Mouse (Mus musculus): ENCODE results near the gene Fitm1.

Fitm1 gene

GRCm38 (mm10) chr14:55575302-55575701 is at the start of gene Fitm1:
Gene Fitm1 (plus strand): TSS chr14:55575617.
- no peak for DNase-seq (ENCODE audit: low spot score in 2 of 2)

- no peak for DNase-seq (ENCODE audit: low spot score in 2 of 2)
These were observed 48.7 kb upstream of the Fitm1 start for GRCm38 (mm10) chr14:55526674-55527073.

DNA sequence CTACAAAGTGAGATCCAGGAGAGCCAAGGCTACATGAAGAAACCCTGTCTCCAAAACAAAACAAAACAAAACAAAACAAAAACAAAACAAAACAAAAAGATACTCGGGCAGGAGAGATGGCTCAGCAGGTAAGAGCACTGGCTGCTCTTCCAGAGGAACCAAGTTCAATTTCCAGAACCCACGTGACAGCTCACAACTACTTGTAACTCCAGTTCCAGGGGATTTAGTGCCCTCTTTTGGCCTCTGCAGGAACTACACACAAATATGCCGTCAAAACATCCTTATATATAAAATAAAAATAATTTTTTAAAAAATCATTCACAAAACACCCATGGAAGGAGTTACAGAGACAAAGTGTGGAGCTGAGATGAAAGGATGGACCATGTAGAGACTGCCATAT is 47.5 kb upstream of the Fitm1 start:
- no peak for DNase-seq (ENCODE audit: low spot score in 2 of 2)

- DNase-seq (ENCODE audit: low spot score in 2 of 2), result no peak
These were observed 39.2 kb upstream of the Fitm1 start for GRCm38 (mm10) chr14:55536116-55536745.

DNA sequence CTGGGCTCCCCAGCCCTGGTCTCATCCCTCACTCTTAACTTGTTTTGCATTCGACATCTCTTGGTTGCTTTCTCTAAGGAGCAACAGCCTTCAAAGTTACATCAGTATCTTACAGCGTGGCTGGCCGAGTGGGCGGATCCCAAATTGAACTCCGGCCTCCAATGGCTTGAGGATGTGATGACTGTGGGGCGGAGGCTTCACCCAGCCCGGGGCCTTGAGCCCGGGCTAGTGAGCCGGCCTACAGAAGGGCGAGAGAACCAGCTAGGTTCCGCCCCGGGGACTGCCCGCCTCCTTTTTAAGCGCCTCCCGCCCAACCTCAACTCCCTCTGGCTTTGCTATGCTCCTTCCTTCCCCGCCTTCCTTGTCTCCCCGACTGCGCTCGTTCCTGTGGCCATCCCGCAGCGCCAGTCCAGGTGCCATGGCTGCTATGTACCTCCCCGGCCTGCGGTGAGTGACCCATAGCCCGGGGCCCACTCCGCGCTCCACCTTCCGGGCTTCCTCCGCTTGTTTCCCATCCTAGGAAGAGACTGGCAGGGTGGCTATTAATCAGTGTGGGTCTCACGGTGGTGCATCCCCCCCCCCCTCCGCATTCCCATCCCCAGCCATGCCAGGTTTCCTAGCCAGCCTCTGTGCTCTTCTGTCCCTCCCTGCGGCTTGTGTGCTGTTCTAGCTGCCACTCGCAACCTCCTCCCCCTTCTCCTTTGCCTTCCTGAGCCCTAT is 35.2 kb upstream of the Fitm1 start, which contains the start of gene Pck2:
Gene Pck2, plus strand, starts transcription at position 200 of the 720 bp plus-strand sequence.
- peak; percentile 89 for DNase-seq (ENCODE audit: low spot score in 2 of 2)

DNA sequence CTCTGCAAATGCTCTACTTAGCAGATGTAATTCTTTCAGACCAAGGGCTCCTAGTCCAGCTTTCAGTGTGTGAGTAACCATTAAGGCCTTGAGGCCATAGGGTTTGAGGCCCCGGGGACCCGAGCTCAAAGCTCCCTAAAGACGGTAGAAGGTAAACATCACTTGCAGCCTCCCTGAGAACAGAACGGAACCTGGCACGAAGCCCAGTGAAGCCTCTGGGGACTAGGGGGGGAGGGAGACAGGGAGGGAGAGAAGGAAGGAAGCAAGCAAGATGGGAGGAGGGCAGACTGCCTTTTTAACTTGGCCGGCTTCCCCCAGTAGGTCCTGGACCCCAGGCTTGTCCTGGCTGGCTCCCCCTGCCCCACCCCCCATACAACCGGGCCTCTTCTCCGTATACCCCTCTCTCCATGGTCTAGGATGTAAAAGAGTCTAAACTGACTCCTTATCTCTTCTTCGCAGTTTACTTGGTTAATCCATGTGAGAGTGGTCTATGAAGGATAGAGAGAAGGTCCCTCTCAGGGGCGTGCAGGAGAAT is 34.6 kb upstream of the Fitm1 start:
- DNase-seq (ENCODE audit: low spot score in 2 of 2), result peak; percentile 78 to 88

- DNase-seq (ENCODE audit: low spot score in 2 of 2), result no peak
These were observed 33.1 kb upstream of the Fitm1 start for GRCm38 (mm10) chr14:55542268-55542667.

DNA sequence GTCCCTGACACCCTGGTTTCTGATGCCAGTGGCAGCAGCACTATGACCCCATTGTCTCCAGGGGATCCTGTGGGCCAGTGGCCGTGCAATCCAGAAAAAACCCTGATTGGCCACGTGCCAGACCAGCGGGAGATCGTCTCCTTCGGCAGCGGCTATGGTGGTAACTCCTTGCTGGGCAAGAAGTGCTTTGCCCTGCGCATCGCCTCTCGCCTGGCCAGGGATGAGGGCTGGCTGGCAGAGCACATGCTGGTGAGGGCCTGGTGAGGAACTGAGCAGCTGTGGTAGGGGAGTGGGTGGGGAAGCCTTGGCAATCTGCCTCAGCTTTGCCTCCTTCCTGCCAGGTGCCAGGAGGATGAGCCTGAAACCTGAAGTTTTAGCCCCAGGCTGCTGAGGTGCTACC is 31.1 kb upstream of the Fitm1 start:
- no peak for DNase-seq (ENCODE audit: low spot score in 2 of 2)

GRCm38 (mm10) chr14:55550191-55550590 is 25.2 kb upstream of the Fitm1 start:
- DNase-seq (ENCODE audit: low spot score in 2 of 2), result no peak

- DNase-seq (ENCODE audit: low spot score in 2 of 2), result no peak
These were observed 24.1 kb upstream of the Fitm1 start for GRCm38 (mm10) chr14:55551347-55551746.

DNA sequence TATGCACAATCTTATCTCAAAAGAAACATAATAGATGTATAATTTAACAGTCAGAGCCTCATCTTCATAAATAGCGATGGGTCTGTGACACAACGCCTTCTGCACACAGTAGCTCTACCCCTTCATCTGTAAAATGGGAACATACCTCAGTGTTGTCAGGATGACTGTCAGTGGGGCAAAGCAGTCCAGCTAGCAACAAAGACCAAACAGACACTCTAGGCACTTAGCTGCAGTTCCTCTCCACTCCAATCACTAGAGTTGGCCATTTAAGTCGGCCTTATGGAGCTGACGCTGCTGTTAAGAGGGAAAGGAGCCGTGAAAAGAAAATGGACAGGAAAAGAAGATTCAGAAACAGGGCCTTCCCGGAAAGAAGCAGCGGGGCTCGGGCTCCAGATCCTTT is 23.6 kb upstream of the Fitm1 start:
- no peak for DNase-seq (ENCODE audit: low spot score in 2 of 2)

- DNase-seq (ENCODE audit: low spot score in 2 of 2), result no peak
These were observed 20.8 kb upstream of the Fitm1 start for GRCm38 (mm10) chr14:55554635-55555034.

GRCm38 (mm10) chr14:55555788-55556187 is 19.6 kb upstream of the Fitm1 start:
- DNase-seq (ENCODE audit: low spot score in 2 of 2), result no peak

GRCm38 (mm10) chr14:55557003-55557402 is 18.4 kb upstream of the Fitm1 start:
- peak; percentile 77 to 88 for DNase-seq (ENCODE audit: low spot score in 2 of 2)

DNA sequence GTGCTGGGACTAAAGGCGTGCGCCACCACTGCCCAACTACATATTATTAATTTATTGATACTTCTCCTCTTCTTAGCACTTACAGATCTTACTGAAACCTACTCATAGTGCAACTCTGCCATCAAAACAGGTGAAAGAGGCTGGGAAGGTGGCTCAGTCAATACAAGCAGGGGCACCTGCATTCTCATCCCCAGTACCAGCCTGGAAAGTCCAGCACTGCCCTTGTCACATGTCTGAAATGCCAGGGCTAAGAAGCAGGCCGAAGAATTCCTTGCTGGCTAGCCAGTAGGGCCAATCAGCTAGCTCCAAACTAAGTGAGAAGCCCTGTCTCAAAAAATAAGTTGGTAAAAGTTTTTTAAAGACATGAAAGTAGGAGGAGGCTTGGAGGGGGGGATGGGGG is 17.8 kb upstream of the Fitm1 start:
- no peak for DNase-seq (ENCODE audit: low spot score in 2 of 2)

GRCm38 (mm10) chr14:55558740-55559448 is 16.5 kb upstream of the Fitm1 start:
- DNase-seq (ENCODE audit: low spot score in 2 of 2), result no peak

- peak; percentile 85 to 87 for DNase-seq (ENCODE audit: low spot score in 2 of 2)
These were observed 15.6 kb upstream of the Fitm1 start, which contains the start of gene Dcaf11 for GRCm38 (mm10) chr14:55559799-55560201. Gene Dcaf11 (plus strand): TSS chr14:55560006.

GRCm38 (mm10) chr14:55560202-55561073 is 15.0 kb upstream of the Fitm1 start, which contains the start of gene A730061H03Rik:
Gene A730061H03Rik (minus strand): TSS chr14:55560406.
- DNase-seq (ENCODE audit: low spot score in 2 of 2), result peak; percentile 99

DNA sequence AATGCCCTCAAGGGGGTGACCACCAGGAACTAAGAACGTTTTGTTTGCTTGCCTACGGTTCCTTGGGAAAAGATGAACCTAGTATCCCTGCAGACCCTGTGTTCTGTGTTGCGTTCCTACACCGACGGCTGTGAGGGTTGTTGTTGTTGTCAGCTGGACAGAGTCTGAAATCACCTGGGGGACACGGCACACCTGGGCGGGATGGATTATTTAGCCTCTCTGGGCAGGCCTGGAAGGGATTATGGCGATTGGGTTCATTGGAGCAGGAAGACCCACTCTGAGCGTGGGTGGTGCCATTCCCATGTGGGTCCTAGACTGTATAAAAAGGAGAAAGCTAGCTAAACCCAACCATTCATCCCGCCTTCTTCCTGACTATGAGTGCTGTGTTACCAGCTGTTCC is 13.6 kb upstream of the Fitm1 start:
- DNase-seq (ENCODE audit: low spot score in 2 of 2), result no peak

DNA sequence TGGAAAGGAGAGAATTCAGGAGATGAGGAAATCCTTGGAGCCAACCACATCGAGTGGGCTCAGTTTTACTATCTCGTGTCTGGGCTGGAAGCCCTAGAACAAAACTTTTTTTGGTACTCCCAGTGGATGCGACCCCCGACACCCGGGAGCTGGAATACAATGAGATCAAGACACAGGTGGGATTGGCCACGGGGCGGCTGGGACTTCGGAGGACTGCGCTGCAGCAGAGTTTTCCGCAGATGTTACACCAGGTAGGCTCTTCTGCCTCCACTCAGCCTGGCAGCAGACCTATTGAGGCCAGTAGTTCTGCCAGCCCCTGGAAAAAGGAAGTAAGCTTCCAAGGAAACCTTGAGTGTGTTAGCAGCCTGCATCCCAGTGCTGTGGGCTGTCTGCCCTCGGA is 12.2 kb upstream of the Fitm1 start:
- no peak for DNase-seq (ENCODE audit: low spot score in 2 of 2)

- no peak for DNase-seq (ENCODE audit: low spot score in 2 of 2)
These were observed 9.7 kb upstream of the Fitm1 start for GRCm38 (mm10) chr14:55565748-55566147.
